Mouse (Mus musculus): ENCODE data around the gene Mrtfa.

Mrtfa gene

DNA sequence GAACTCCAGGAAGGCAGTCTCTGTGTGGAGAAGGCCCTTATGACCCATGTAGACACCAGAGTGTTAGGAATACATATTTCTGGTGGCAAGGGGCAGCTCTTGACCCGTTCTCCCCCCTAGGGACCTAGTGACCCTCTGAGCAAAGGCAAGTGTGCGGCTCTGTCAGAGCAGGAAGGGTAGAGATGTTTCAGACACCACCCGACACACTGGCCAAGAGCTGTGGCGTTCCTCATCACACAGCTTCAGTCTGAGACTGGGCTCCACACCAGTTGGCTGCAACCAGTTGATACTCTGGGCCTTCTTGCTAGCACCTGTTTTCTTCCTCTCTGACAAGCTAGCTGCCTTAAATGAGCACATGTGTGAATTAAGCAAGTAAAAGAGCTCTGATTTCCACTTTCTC is 158.9 kb downstream of the Mrtfa start:
- no peak for DNase-seq (ENCODE audit: low read depth, low spot score)

DNA sequence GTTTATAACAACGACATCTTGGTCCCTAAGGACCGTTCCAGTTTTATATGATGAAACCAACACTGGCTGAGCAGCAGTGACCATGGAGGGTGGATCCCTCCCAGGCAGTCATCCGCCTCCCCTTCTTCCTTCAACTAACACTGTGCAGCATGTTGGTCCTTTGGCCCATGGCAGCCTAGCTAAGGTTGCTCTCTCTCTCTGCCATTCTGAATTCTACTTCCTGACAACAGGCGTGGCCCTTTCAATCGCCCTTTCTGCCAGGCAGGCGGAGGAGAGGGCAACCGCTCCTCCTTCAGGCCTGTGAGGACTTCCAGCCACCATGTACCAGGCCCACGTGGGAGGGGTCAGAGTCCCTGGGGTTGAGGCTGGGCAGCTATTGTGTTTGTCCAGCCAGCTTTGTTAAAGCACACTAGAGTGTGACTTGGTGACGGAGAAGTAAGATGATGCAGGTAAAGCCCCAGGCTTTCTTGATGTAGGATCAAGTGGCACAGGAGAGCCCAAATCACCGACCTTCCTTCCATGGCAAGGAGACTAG is 159.6 kb downstream of the Mrtfa start:
- no peak for DNase-seq (ENCODE audit: low read depth, low spot score)

DNA sequence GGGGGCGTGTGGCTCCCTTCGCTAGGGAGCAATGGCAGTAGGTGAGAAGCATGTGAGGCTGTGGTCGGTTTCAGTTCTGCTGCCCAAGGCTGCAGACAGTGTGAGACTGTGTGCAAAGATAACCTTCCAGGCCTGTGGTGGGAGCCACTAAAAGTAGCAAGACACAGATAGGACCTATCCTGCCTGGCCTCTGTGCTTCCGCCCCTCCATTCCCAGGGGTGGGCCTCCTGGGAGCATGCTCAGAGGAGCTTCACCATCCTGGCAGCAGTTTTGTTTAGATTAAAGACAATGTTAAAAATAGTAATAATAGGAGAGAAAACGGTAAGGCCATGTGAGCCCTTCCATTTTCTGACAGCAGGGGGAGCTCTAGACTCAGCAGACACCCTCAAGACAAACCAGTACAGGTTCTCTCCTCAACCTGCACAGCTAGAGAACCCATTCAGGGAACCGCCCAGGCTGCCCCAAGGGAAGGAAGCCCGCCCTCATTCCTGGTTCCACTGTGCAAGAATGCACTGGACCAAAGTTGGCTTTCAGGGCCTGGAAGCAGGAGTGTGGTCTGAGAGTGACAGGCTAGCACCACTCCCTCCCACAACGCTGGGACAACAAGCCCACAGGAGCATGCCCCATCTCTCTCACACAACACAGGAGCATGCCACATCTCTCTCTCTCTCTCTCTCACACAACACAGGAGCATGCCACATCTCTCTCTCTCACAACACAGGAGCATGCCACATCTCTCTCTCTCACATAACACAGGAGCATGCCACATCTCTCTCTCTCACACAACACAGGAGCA is 163.0 kb downstream of the Mrtfa start:
- peak; percentile 84 for DNase-seq (ENCODE audit: low read depth, low spot score)

DNA sequence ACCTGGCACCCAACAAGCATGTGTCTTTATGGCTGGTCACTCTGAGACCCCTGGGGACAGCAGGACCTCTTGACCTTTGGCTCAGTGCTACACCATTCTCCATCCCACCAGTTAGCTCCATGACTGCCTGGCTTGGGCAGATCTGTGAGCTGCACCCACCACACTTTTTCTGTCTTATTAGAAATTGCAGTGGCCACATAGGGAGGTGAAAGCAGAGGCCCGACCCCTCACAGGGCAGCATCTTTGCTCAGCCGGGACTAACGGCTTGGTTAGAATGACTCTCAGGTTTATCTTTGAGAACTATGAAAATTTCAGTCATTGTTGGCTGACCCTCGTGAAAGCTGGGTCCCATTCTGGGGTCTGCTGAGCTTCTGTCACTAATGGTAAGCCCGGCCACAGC is 163.7 kb downstream of the Mrtfa start:
- no peak for DNase-seq (ENCODE audit: low read depth, low spot score)

DNA sequence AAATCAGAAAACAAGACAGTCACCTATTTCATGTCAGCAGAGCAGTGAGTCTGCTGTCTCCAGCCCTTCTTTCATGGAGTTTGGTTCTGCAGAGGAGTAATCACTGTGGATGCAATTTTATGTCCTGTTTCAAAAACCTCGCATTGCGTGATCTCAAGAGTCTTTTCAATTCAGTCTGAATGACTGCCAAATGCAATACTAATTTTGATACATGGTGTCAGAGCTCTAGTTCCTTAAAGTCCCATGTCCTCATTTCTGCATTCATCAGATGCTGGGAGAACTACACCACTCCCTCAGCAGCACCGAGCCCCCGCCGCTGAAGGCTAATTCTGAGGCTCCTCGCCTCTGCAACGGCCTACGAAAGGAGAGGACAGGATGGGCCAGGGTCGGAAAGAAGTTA is 166.7 kb downstream of the Mrtfa start:
- DNase-seq (ENCODE audit: low read depth, low spot score), result no peak

DNA sequence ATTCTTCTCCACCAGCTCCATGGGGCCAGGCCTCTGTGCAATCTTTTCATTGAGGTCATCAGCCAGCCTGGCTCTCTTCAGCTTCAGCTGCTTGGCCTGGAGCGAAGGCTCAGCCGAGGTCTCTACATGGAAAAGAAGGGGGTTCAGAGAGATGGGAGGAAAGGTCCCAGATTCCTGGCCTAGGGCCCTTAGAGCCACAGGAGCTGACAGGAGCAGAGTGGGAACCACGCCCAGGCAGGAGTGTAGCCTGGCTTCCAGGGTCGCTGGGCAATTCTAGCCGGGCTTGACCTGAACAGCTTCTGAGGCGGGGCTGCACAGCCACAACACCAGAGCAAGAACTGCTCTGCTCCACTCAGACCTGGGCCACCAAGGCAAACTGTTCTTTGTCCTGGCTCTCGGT is 168.1 kb downstream of the Mrtfa start:
- no peak for DNase-seq (ENCODE audit: low read depth, low spot score)

DNA sequence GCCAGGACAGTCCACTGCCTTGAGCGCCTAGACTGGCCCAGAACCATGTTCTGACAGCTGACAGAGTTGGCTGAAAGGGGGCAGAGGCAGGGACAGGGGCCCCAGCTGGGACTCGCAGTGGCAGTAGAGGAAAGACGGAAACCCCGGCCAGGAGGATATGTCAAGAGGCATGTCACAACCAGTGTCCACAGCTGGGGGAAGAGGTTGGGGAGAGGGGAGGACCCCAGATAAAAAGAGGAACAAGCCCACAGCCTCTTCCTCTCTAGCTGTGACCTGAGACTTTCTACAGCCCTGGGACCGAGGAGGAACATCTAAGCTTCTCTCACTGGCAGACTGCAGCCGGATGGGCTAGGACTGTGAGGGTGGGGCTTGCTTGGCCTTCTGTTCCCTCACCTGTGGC is 169.2 kb downstream of the Mrtfa start:
- DNase-seq (ENCODE audit: low read depth, low spot score), result no peak

DNA sequence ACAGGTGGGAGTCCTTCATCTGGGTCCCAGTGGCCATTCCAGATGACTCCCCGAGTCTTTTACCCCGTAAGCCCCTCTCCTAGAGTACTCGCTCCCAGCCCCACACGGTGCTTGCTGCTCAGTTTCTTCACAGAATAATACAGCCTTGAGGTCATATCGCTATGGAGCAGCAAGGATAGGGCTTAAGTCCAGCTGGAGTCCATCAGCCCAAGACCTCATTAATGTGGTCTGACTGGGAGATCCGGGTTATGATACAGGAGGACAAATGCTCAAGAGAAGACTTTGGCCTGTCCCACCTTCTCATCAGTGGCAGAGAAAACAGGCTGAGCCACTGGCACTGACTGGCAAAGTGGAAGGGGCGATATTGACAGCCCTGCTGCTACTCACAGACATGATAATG is 173.2 kb downstream of the Mrtfa start:
- DNase-seq (ENCODE audit: low read depth, low spot score), result no peak

DNA sequence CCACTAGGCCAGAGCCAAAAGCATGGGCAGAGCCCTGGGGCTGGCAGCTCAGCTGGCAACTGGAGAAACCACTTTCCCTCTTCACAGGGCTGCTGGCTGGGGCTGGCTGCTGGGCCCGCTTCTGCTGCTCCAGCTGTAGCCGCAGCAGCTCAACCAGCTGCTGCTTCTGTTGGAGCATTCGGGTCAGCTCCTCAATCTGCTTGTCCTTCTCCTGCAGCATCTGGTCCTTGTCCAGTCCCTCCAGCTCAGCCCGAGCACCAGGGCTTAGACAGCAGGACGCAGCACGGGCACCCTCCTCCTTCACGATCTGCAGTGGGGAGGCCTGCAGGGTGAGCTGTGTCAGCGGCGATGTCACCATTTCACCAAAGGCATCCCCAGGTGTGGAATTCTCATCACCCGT is 174.1 kb downstream of the Mrtfa start:
- DNase-seq (ENCODE audit: low read depth, low spot score), result no peak

DNA sequence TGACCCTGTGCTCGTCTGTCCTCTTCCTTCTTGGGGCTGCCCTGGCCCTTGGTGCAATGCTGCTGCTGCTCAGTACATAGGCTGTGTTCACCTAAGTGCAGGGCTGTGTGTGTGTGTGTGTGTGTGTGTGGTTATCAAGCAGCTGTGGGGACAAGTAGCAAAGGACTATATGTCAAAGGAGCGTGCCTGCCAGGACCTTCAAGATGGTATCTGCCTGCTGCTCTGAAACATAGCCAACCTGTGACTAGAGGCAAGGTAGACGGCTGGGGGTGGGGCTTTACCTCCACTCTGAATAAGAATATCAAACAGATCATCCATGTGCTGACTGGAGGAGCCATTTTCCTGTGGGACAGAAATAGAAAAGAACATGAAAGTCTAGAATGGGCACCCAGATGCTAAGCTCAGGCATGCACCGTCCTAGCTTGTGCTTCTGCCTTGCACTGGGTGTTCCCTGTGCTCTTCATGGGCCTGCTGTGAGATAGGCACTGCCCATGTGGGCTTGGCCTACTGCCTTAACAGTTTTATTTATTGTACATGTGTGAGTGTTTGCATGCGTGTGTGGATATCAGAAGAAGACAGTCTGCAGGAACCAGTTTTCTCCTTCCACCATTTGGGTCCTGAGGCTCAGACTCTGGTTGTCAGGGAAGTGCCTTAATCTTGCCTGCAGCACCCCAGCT is 175.4 kb downstream of the Mrtfa start:
- DNase-seq (ENCODE audit: low read depth, low spot score), result no peak

DNA sequence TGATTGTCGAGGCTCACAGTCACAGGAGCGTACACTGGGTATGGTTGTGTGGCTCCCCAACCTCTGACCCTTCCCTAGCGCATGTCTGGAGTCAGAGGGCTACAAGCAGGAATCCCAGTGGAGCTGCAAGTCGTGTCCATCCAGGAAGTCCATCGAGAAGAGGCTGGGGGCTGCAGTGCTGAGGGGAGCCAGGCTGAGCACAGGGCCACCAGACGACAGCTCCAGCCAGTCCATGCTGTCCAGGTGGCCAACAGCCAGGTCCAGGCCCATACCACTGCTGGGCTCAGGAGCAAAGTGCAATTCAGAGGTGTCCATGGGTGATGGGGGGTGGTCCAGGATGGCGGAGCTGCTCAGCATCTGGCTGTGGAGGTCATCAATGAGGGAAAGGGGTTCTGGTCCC is 177.4 kb downstream of the Mrtfa start:
- DNase-seq (ENCODE audit: low read depth, low spot score), result no peak

DNA sequence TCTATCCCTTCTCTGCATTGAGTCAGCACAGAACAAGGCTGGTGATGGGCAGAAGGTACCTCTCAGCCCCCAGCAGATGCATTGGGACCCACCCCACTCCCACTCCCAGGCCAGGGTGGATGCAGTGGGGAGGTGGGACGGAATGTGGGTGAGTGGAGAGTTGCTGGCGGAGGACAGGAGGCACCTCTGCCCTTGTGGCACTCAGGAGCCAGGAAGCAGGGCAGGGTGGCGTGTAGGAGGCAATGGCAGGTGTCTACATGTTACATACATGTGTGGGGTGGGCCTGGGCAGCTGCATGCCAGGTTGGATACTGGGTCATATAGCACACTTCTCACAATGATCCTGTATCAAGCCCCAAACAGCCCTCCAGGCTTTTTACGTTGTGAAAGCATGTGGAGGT is 178.2 kb downstream of the Mrtfa start:
- DNase-seq (ENCODE audit: low read depth, low spot score), result no peak

DNA sequence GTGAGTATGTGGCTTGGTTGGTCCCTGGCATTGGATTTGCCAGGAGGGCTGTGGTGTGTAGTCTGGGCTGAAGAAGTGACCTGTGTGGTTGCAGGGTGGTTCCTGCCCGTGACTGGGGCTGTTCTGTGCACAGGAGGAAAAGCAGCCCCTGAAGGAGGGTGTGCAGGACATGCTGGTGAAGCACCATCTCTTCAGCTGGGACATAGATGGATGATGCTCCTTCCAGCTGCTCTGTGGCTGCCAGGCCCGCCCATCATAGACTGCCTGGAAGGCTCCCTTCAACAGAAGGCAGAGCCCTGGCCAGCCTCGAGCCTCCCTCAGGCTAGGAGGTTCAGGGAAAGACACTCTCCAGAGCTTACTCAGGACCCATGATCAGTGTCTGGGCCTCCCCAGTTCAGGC is 179.0 kb downstream of the Mrtfa start:
- DNase-seq (ENCODE audit: low read depth, low spot score), result no peak

DNA sequence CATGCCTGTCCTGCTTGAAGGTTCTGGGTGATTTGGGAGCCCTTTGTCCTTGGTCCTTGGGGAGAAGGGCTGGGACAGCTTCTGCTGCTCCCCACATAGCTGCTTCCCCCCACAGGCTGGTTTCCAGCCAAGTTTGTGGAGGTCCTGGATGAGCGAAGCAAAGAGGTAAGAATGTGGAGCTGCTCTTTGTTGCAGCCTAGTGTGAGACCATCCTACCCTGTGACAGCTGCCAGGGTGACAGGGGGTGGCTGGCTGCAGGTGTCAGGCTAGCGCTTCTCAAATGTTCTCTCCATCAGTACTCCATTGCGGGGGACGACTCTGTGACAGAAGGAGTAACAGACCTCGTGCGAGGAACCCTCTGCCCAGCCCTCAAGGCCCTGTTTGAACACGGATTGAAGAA is 180.4 kb downstream of the Mrtfa start:
- DNase-seq (ENCODE audit: low read depth, low spot score), result no peak

DNA sequence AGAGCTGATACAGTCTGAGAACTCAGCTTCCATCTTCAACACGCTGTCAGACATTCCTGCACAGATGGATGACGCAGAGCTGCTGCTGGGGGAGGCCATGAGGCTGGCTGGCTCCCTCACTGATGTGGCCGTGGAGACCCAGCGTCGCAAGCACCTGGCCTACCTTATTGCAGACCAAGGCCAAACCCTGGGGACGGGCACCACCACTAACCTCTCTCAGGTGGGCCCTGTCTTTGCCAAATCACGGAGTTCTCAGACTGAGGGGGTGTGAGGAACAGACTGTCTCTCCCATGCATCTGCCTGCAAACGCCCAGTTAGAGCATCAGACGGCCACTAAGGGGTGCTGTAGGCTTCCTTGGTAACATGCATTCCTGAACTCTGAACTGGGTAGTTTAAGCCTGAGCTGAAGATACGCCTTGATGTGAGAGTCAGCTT is 181.9 kb downstream of the Mrtfa start:
- peak; percentile 70 for DNase-seq (ENCODE audit: low read depth, low spot score)

DNA sequence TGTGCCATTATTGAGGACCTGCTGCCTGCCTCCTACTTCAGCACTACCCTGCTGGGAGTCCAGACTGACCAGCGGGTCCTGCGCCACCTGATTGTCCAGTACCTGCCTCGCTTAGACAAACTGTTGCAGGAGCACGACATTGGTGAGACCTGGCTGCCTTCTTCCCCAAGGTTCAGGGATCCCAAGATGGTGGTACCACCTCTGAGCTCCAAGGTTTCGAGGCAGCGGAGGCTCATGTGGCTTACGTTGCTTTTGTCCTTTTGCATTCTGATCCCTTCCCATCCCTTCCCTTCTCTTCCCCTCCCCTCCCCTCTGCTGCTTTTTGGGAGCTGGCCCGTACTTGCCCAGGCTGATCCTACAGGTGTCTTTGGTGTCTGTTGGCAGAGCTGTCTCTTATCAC is 182.7 kb downstream of the Mrtfa start:
- no peak for DNase-seq (ENCODE audit: low read depth, low spot score)

DNA sequence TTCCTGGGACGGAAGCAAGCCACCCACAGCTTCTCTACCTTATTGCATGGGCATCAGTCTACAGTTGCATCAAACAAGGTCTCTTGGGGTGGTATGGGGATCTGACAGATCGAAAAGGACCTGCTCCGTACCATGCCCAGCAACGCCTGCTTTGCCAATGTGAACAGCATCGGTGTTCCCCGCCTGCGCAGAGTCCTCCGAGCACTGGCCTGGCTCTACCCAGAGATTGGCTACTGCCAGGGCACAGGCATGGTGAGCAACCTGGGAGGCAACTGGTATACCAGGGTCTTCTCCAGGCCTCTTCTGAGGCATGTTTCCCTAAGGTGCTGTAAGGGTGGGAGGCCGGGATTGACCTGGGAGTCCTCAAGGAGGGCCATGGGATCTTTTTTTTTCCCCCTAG is 183.2 kb downstream of the Mrtfa start:
- no peak for DNase-seq (ENCODE audit: low read depth, low spot score)

DNA sequence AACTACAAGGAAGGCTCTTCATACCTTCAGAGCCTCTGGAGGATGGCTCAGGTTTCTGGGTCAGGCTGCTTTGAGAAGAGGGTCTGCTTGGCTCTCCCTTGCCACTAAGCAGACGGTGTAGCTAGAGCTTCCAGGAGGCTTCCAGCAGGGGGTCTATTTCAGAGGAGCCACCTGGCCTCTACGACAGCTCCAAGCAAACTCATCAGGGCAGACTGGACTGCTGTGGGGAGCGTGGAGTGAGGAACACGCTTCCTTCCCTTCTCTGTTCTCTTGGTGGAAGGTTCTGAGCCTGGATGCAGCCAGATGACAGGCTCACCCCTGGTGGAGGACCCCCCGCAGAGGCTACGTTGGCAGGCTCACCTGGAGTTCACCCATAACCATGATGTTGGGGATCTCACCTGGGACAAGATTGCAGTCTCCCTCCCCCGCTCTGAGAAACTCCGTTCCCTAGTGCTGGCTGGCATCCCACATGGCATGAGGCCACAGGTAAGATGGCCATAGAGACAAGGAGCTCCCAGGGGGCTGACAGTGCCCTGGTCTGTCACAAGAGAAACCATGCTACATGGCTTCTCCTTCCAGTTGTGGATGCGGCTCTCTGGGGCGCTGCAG is 184.3 kb downstream of the Mrtfa start:
- no peak for DNase-seq (ENCODE audit: low read depth, low spot score)

DNA sequence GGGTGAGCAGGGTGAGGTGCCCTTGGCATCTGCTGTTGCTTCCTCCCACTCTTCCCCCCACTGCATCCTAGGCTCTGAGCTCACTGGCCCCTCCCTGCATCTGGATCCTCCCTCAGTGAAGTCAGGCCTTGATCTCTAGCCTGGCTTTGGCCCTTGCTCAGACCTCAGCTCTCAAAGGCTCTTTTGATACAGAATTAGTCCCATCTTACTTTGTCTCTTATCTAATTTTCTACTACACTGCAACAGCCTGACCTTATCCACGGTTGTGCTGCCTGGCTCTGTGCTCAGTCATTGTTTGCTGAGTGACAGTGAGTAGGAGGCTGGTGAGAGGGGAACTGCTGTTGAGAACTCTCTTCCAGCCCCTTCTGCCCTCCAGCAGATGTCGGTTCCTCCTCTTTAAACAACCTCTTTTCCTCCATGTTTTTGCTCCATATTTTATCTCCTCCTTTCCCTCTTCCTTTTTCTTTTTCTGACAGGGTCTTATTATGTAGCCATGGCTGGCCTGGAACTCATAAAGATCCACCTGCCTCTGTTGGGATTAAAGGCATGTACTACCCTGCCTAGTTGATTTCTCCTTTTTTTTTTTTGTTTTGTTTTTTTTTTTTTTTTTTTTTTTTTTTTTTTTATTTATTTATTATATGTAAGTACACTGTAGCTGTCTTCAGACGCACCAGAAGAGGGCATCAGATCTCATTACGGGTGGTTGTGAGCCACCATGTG is 190.0 kb downstream of the Mrtfa start:
- no peak for DNase-seq (ENCODE audit: low read depth, low spot score)

DNA sequence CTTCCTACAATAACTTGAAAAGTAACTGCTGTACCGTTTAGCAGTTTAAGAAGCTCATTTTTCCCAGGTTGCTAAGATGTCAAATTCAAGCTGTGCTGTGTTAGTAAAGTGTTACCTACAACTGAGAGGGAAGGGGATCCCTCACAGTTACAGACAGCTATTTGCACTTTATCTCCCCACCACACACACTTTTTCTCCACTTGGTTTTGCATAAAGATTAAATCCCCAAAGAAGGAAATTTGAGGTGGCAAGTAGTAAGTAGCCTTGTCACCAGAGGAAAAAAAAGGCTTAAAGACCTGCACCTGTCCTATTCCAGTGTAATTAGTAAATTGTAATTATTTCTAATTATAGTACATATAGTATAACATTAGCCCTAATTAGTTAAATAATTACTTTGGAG is 193.5 kb downstream of the Mrtfa start:
- no peak for DNase-seq (ENCODE audit: low read depth, low spot score)

DNA sequence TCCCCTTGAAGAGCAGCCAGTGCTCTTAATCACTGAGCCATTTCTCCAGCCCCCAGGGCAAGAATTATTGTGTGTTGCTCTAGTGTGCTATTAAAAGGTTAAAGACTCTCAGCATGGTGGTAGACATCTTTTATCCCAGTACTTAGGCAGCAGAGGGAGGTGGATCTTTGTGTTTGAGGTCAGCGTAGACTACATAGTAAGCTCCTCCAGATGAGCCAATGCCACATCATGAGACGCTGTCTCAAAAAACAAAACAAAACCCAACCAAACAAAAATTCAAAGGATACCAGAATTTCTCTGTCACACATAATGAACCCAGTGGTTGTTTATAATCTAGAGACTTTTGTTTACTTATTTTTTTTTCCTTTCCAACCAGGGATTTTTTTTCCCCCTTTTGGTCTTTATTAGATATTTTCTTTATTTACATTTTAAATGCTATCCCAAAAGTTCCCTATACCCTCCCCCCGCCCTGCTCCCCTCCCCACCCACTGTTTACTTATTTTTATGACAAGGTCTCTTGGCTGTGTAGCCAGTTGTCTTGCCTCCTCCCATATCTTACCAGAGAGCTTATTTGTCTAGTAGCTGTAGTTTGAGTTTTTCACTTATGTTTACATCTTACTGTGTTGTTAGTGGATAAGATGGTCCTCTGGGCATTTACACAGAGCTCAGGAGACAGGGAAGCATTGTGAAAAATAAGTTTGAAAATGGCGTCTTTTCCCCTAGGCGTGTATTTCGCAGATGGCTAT is 194.3 kb downstream of the Mrtfa start:
- no peak for DNase-seq (ENCODE audit: low read depth, low spot score)
